Mouse (Mus musculus) kidney, embryonic 14.5 days (tissue): ENCODE measurements around the gene Lcp2. TPM values are rescaled to one million over a fixed set of nuclear protein-coding genes. Genes with fewer than 3 reads are reported as not detected.

Experiments
- ATAC-seq: fragments of 200-750 bp; cut with Nextera tagmentation; 2 replicates; pipeline ENCODE4 v1.8.0; 2017; ENCODE audit warnings: moderate number of reproducible peaks, mild to moderate bottlenecking, moderate TSS enrichment, moderate library complexity; ENCODE audit not compliant: low FRiP score, low TSS enrichment
- H3K27ac ChIP-seq: fragments of 300-500 bp; sonication (generic); 2 replicates; pipeline ENCODE4 v1.5.1; 2014; ENCODE audit warnings: low read depth, mild to moderate bottlenecking, low read length, moderate library complexity, mixed read lengths
- H3K27me3 ChIP-seq: fragments of 300-500 bp; sonication (generic); 2 replicates; pipeline ENCODE4 v1.6.1; 2014; ENCODE audit warnings: mild to moderate bottlenecking, low read length; ENCODE audit not compliant: control insufficient read depth, insufficient read depth
- H3K36me3 ChIP-seq: fragments of 300-500 bp; sonication (generic); 2 replicates; pipeline ENCODE4 v1.6.1; 2014; ENCODE audit warnings: low read length, mixed read lengths; ENCODE audit not compliant: control insufficient read depth, insufficient read depth
- H3K4me1 ChIP-seq: fragments of 300-500 bp; sonication (generic); 2 replicates; pipeline ENCODE4 v1.6.1; 2014; ENCODE audit warnings: low read length, mixed read lengths; ENCODE audit not compliant: control insufficient read depth, insufficient read depth
- H3K4me2 ChIP-seq: fragments of 300-500 bp; sonication (generic); replicated peaks from 2 replicates; pipeline ENCODE4 v1.6.1; 2014; ENCODE audit warnings: low read depth, mild to moderate bottlenecking, low read length
- H3K4me3 ChIP-seq: fragments of 300-500 bp; sonication (generic); 2 replicates; pipeline ENCODE4 v1.5.1; 2014; ENCODE audit warnings: mild to moderate bottlenecking, low read length
- H3K9ac ChIP-seq: fragments of 300-500 bp; sonication (generic); 2 replicates; pipeline ENCODE4 v1.6.1; 2014; ENCODE audit warnings: low read depth, mild to moderate bottlenecking, low read length, moderate library complexity
- H3K9me3 ChIP-seq: fragments of 300-500 bp; sonication (generic); 2 replicates; pipeline ENCODE4 v1.6.1; 2016; ENCODE audit warnings: low read length; ENCODE audit not compliant: control insufficient read depth
- WGBS: fragments of 180-500 bp; shearing (Covaris S2); extraction: QIAGEN DNeasy Blood & Tissue Kit; methylation state at CpG from one replicate; pipeline ENCODE4 v1.1.7; 2014; 5-methylcytosine and 5-hydroxymethylcytosine counted together
- polyA plus RNA-seq: library from polyadenylated mRNA; unstranded; fragments of >200 nt; fragmentation: Nextera tagmentation; extraction: Ambion mirVana; gene quantifications from 2 replicates; pipeline ENCODE4 v1.2.1, GENCODE M21; 2014

The Lcp2 gene
- polyA plus RNA-seq, 1 experiment from 2014 or later: 1.9 TPM

DNA sequence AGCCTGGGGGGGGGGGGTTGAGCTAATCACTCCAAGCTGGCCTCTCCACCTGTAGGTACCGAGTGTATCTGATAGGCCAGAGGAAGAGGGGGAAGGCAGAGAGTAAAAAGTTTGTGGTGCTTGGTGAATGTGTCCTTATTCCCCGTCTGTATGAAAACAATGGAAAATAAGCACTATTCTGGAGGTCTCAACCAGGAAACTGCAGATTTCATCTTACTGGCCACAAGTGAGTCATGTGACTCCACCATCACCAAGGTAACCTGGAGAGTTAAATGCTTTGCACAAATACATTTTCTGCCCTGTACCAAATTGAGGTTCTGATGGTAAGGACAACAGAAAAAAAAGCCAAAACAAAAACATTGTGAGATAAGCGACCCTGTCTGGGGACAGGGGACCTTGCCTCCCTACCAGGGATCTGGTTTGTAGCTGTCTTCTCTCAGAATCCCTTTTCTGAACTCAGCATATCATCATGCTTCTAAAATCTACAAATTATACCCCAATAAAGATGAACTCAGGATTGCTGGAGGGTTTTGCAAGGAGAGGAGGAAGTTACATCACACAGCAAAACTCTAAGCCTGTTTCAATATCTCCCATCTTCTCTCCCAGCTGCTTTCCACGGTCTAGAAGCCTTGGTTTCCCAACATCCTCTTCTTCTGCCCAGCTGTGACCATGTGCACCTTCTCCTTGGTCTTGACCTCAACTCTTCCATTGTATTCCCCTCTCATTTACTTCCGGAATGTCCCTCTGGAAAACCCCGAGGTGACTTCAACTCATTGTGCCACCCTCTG is 6.5 kb downstream of the Lcp2 start:
- no peaks in the 10 kb centered on the region for H3K4me1 ChIP-seq
- 79% methylated on average over 6 of the region's 6 CpGs for WGBS
- ATAC-seq: no peak
- no peaks in the 10 kb centered on the region for H3K36me3 ChIP-seq
- H3K27ac ChIP-seq: no peak overlapping the region
- no peak overlapping the region for H3K9ac ChIP-seq
- H3K27me3 ChIP-seq: no peaks in the 10 kb centered on the region
- H3K4me2 ChIP-seq: no peak overlapping the region
- no peak overlapping the region for H3K4me3 ChIP-seq
- H3K9me3 ChIP-seq: no peaks in the 10 kb centered on the region

DNA sequence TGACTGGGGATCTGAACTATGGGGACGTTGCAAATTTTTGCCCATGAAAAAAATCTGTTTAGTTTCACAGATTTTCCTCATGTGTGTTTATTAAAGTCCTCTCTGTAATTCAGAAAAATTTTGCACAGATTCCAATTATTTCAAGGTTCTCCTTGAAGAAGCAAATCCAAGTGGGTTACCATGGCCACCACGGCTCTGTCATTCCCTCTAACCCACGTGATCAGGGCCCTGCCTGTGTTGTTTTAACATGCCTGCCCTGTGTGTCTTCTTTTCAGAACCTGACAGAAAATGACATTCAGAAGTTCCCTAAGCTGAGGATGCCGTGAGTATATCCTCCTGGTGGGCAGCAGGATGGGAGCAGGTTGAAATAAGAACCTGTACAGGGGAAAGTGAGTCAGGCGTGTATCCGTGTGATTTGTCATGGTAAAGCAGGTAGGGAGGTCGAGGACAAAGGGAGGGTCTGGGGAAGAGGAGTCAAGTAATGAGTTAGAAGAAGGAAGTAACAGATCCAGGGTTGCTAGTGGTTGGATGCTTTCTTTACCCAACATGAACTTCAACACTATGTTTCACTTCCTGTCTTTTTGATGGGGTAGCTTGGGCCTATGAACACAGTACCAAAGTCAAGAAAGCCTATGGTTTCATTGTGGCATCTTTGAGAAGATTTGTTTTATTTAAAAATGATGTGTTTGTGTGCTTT is 7.5 kb downstream of the Lcp2 start:
- Histone ChIP-seq H3K4me3 (no peak overlapping the region), H3K4me2 (no peak overlapping the region), H3K27ac (no peak overlapping the region), H3K36me3 (no peaks in the 10 kb centered on the region), H3K4me1 (no peaks in the 10 kb centered on the region), H3K9ac (no peak overlapping the region), H3K27me3 (no peaks in the 10 kb centered on the region), H3K9me3 (no peaks in the 10 kb centered on the region)
- ATAC-seq: no peak
- 79% methylated on average over 7 of the region's 7 CpGs for WGBS

DNA sequence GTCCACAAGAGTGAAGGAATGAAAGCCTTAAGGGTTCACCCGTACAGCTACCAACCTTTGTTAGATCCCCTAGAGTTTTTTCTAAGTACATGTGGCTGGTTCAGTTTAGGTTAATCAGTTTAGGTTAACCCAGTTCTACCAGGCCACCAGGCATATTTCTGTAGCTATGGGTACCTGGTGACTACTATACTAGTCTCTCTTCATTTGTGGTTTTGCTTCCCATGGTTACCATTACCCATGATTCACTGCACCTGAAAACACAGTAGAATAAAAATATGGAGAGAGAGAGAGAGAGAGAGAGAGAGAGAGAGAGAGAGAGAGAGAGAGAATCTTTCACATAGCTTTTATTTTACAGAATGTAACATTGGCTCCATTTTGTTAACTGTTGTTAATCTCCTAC is 10.0 kb downstream of the Lcp2 start:
- ATAC-seq: no peak
- H3K4me1 ChIP-seq: no peaks in the 10 kb centered on the region
- no peak overlapping the region for H3K9ac ChIP-seq
- no peaks in the 10 kb centered on the region for H3K36me3 ChIP-seq
- 84% methylated on average over 1 of the region's 1 CpGs for WGBS
- no peaks in the 10 kb centered on the region for H3K9me3 ChIP-seq
- no peak overlapping the region for H3K27ac ChIP-seq
- H3K4me3 ChIP-seq: no peak overlapping the region
- no peaks in the 10 kb centered on the region for H3K27me3 ChIP-seq
- H3K4me2 ChIP-seq: no peak overlapping the region

DNA sequence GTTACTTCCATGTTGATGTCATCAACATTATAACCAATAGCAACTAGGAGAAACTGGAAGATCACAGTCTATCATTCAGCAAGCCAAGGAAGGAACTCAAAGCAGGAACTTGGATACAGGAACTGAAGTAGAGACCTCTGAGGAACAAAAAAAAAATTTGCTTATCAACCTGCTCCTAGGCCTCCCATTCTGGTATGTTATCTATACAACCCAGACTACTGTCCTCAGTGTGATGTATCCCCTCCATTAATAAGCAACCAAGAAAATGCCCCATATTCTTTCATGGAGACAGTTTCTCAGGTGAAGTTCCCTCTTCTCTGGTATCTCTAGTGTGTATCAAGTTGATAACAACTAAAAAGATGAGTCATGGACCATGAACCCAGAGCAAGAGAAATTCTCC is 11.6 kb downstream of the Lcp2 start:
- Histone ChIP-seq H3K4me2 (no peak overlapping the region), H3K9me3 (no peaks in the 10 kb centered on the region), H3K36me3 (no peaks in the 10 kb centered on the region)

DNA sequence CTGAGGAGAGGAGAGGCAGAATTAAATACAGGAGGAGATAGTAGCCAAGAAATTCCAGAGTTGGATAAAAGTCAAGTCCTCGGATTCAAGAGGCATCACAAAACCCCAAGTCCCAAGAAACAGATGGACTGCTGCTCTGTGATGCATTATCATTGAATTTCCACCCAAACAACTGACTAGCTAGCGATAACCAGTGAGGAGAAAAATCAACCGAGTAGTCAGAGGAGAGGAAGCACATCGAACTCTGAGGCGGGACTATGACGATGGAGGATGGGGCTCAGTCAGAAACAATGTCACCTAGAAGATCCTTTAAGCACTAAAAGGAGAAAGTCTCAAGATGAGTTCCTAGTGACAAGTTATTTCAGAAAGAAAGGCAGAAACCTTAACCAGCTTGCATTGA is 12.2 kb downstream of the Lcp2 start:
- Histone ChIP-seq H3K4me2 (no peak overlapping the region), H3K27ac (no peak overlapping the region), H3K9me3 (no peaks in the 10 kb centered on the region), H3K36me3 (no peaks in the 10 kb centered on the region), H3K9ac (no peak overlapping the region), H3K4me1 (no peaks in the 10 kb centered on the region), H3K4me3 (no peak overlapping the region), H3K27me3 (no peaks in the 10 kb centered on the region)
- no peak for ATAC-seq
- WGBS: 95% methylated on average over 6 of the region's 6 CpGs

More for the DNA sequence above, 11.6 kb downstream of the Lcp2 start:
- Histone ChIP-seq H3K27me3 (no peaks in the 10 kb centered on the region), H3K4me3 (no peak overlapping the region), H3K27ac (no peak overlapping the region), H3K4me1 (no peaks in the 10 kb centered on the region), H3K9ac (no peak overlapping the region)
- ATAC-seq: no peak

DNA sequence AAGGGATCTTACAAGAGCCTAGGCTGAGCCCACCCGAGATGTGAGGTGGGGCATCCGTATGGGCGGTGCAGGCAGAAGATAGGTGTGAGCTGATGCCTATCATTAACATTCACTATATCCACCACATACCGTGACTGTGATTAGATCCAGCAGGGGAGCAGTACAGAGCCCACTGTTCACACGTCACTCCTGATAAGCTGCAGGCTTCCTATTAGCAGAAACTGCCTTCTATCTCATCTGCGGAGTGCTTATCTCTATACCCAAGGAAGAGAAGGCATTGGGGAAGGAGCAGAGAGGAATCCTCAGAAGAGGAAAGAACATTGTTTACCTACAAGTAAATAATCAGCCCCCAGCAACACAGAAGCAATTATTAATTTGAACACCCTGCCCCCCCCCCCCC is 15.0 kb downstream of the Lcp2 start:
- H3K27ac ChIP-seq: no peak overlapping the region
- ATAC-seq: no peak
- no peak overlapping the region for H3K4me3 ChIP-seq
- H3K9me3 ChIP-seq: 0 out of 2 replicates have a peak, but pooled peaks cover 2% of the 10 kb centered on the region
- H3K4me2 ChIP-seq: no peak overlapping the region
- H3K36me3 ChIP-seq: no peaks in the 10 kb centered on the region
- H3K9ac ChIP-seq: no peak overlapping the region
- H3K27me3 ChIP-seq: no peaks in the 10 kb centered on the region
- no peaks in the 10 kb centered on the region for H3K4me1 ChIP-seq
- WGBS: 70% methylated on average over 6 of the region's 6 CpGs

DNA sequence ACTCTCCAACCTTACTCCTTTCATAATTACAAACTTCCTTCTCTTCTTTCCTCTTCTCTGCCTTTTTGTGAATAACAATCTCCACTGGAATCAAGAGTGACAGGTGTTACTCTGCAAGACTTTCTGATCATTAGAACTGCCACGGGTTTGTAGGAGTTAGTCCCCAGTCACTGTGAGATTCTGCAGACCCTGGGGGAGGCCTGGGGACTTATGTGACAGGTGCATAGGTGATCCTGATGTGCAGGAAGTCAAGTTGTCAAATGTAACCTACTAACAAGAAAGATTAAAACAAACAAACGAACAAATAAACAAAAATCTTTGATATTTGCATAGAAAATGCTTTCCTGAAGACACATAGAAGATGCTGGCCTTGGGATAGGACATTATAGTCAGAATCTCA is 16.5 kb downstream of the Lcp2 start:
- ATAC-seq: no peak
- no peak overlapping the region for H3K27ac ChIP-seq
- no peak overlapping the region for H3K4me3 ChIP-seq
- H3K36me3 ChIP-seq: no peaks in the 10 kb centered on the region
- H3K27me3 ChIP-seq: no peaks in the 10 kb centered on the region
- 0 out of 2 replicates have a peak, but pooled peaks cover 2% of the 10 kb centered on the region for H3K9me3 ChIP-seq
- 73% methylated on average over 2 of the region's 2 CpGs for WGBS
- no peak overlapping the region for H3K4me2 ChIP-seq
- no peak overlapping the region for H3K9ac ChIP-seq
- no peaks in the 10 kb centered on the region for H3K4me1 ChIP-seq

DNA sequence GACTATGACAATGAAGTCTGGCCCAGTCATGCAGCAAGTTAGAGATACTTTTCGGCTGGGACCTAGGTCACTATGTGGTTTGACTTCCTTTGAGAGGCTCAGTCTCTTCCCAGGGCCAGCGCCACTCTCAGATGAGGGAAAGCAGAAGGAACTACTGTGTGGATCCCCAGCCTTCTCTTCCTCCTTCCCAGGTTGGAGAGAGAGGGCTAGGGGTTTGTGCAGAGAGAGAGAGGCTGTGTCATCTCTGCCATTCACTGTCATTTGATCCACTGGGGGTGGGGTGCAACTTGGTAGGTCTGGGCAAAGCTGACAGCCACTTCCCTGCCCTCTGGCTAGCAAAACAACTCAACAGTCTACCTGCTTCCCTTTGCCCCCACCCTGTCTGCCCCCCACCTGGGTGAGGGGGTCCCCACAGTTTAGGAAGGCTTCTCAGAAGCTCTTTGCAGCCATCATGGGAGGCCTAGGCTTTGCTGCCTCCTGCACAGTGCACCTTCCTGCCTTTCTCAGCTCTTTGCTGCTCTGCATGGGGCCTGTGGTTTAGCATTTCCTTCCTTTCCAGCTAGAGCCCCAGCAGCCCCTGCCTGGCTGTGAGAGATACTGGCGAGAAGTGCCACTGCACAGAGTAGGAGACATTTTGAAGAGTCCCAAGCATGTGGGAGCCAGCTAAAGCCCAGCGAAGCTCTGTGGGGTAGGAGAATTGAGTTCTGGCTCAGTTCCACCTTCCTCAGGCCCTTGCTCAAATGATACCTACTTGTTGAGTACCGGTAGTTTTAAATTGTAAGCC is 17.2 kb downstream of the Lcp2 start:
- 52% methylated on average over 5 of the region's 5 CpGs for WGBS
- Histone ChIP-seq H3K4me1 (no peaks in the 10 kb centered on the region), H3K9ac (no peak overlapping the region), H3K4me3 (no peak overlapping the region), H3K4me2 (no peak overlapping the region), H3K9me3 (0 out of 2 replicates have a peak, but pooled peaks cover 2% of the 10 kb centered on the region), H3K36me3 (no peaks in the 10 kb centered on the region), H3K27ac (no peak overlapping the region), H3K27me3 (no peaks in the 10 kb centered on the region)
- ATAC-seq: no peak; the same call in 1 of the 2 replicates

DNA sequence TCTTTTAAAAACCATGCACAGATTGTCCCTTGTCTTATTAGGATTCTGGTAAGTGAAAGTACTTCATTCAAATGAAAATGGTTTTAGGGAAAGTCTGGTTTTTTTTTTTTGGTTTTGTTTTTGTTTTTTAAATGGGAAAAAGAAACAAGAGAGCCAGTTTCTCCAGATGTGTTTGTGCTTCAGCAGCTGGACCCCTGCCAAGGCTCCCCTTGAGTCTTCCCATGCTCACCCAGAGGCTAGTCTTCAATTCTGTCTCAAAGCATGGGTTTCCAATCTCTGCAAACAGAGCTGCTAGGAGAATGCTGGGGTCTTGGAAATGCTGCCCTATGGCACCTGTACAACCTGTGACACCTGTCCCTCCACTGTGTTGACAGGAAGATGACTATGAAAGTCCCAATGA is 23.9 kb downstream of the Lcp2 start:
- ATAC-seq: no peak
- no peak overlapping the region for H3K4me2 ChIP-seq
- H3K36me3 ChIP-seq: no peaks in the 10 kb centered on the region
- 0 out of 2 replicates have a peak, but pooled peaks cover 2% of the 10 kb centered on the region for H3K9me3 ChIP-seq
- H3K4me1 ChIP-seq: no peaks in the 10 kb centered on the region
- H3K9ac ChIP-seq: no peak overlapping the region
- no peak overlapping the region for H3K27ac ChIP-seq
- H3K27me3 ChIP-seq: no peaks in the 10 kb centered on the region
- no peak overlapping the region for H3K4me3 ChIP-seq
